Mouse (Mus musculus) lung, embryonic 15.5 days (tissue): ENCODE data around the gene Ccar1. TPM values are rescaled to one million over a fixed set of nuclear protein-coding genes. Genes with fewer than 3 reads are reported as not detected.
"Not testable (repeated sequence)": the region's sequence is repeated elsewhere in the genome, so short reads cannot be mapped to it uniquely, and the experiment has no call there.

Experiments used
- ATAC-seq: fragments of 200-750 bp; cut with Nextera tagmentation; 2 replicates; pipeline ENCODE4 v1.8.0; 2017; ENCODE audit warnings: moderate number of reproducible peaks, borderline replicate concordance; ENCODE audit not compliant: low FRiP score, low TSS enrichment; ENCODE audit errors: extremely low read depth
- H3K27ac ChIP-seq: fragments of 300-500 bp; sonication (generic); 2 replicates; pipeline ENCODE4 v1.5.1; 2015; ENCODE audit warnings: moderate library complexity, mild to moderate bottlenecking, inconsistent platforms
- H3K27me3 ChIP-seq: fragments of 300-500 bp; sonication (generic); 2 replicates; pipeline ENCODE4 v1.6.1; 2015; ENCODE audit warnings: inconsistent platforms
- H3K36me3 ChIP-seq: fragments of 300-500 bp; sonication (generic); 2 replicates; pipeline ENCODE4 v1.6.1; 2015; ENCODE audit warnings: inconsistent platforms
- H3K4me1 ChIP-seq: fragments of 300-500 bp; sonication (generic); 2 replicates; pipeline ENCODE4 v1.6.1; 2015; ENCODE audit warnings: inconsistent platforms
- H3K4me2 ChIP-seq: fragments of 300-500 bp; sonication (generic); 2 replicates; pipeline ENCODE4 v1.6.1; 2015; ENCODE audit warnings: inconsistent platforms, mild to moderate bottlenecking, moderate library complexity
- H3K4me3 ChIP-seq: fragments of 300-500 bp; sonication (generic); 2 replicates; pipeline ENCODE4 v1.5.1; 2015; ENCODE audit warnings: mild to moderate bottlenecking, inconsistent platforms
- H3K9ac ChIP-seq: fragments of 300-500 bp; sonication (generic); 2 replicates; pipeline ENCODE4 v1.6.1; 2015; ENCODE audit warnings: inconsistent platforms
- H3K9me3 ChIP-seq: fragments of 300-500 bp; sonication (generic); 2 replicates; pipeline ENCODE4 v1.6.1; 2016; ENCODE audit warnings: inconsistent platforms
- WGBS: fragments of 180-500 bp; shearing (Covaris S2); methylation state at CpG from one replicate; pipeline ENCODE4 v1.1.7; 2015; 5-methylcytosine and 5-hydroxymethylcytosine counted together
- polyA plus RNA-seq: library from polyadenylated mRNA; unstranded; fragments of >200 nt; fragmentation: Nextera tagmentation; extraction: Ambion mirVana; gene quantifications from 2 replicates; pipeline ENCODE4 v1.2.1, GENCODE M21; 2015

The Ccar1 gene
- polyA plus RNA-seq, 1 experiment from 2014 or later = 127 TPM

- Histone ChIP-seq H3K36me3 (no peaks in the 10 kb centered on the region), H3K27me3 (peaks cover 21% of the 10 kb centered on the region; the same call in 1 of the 2 replicates), H3K4me2 (no peak overlapping the region), H3K4me1 (peaks cover 4% of the 10 kb centered on the region; the same call in 1 of the 2 replicates), H3K9me3 (no peaks in the 10 kb centered on the region), H3K27ac (no peak overlapping the region), H3K9ac (no peak overlapping the region), H3K4me3 (no peak overlapping the region)
- ATAC-seq = no peak
- WGBS = 33% methylated on average over 4 of the region's 4 CpGs
These were observed 69.4 kb downstream of the Ccar1 start for GRCm38 (mm10) chr10:62722701-62723100.

- H3K4me1 ChIP-seq, H3K4me3 ChIP-seq, H3K9ac ChIP-seq, H3K4me2 ChIP-seq, ATAC-seq, H3K9me3 ChIP-seq, H3K36me3 ChIP-seq, H3K27ac ChIP-seq: not testable (repeated sequence)
- H3K27me3 ChIP-seq = peaks cover 21% of the 10 kb centered on the region; the same call in 1 of the 2 replicates
- WGBS = 85% methylated on average over 8 of the region's 8 CpGs
These were observed 71.5 kb downstream of the Ccar1 start for GRCm38 (mm10) chr10:62720574-62720973.

- Histone ChIP-seq H3K27ac (no peak overlapping the region), H3K4me3 (no peak overlapping the region), H3K27me3 (no peaks in the 10 kb centered on the region), H3K4me1 (no peaks in the 10 kb centered on the region), H3K36me3 (no peaks in the 10 kb centered on the region), H3K4me2 (no peak overlapping the region), H3K9me3 (no peaks in the 10 kb centered on the region), H3K9ac (no peak overlapping the region)
- no peak for ATAC-seq
- 47% methylated on average over 10 of the region's 10 CpGs for WGBS
These were observed 78.6 kb downstream of the Ccar1 start for GRCm38 (mm10) chr10:62713457-62713856.

GRCm38 (mm10) chr10:62703579-62703978 lies 88.5 kb downstream of the Ccar1 start:
- H3K4me3 ChIP-seq = no peak overlapping the region
- H3K27me3 ChIP-seq = no peaks in the 10 kb centered on the region
- no peak overlapping the region for H3K4me2 ChIP-seq
- no peaks in the 10 kb centered on the region for H3K4me1 ChIP-seq
- no peak overlapping the region for H3K27ac ChIP-seq
- no peak overlapping the region for H3K9ac ChIP-seq
- no peaks in the 10 kb centered on the region for H3K36me3 ChIP-seq
- WGBS = 76% methylated on average over 4 of the region's 4 CpGs
- H3K9me3 ChIP-seq = no peaks in the 10 kb centered on the region
- no peak for ATAC-seq

GRCm38 (mm10) chr10:62702436-62702835 lies 89.7 kb downstream of the Ccar1 start:
- Histone ChIP-seq H3K9me3 (no peaks in the 10 kb centered on the region), H3K4me3 (no peak overlapping the region), H3K27ac (no peak overlapping the region), H3K4me2 (no peak overlapping the region), H3K4me1 (no peaks in the 10 kb centered on the region), H3K9ac (no peak overlapping the region), H3K27me3 (no peaks in the 10 kb centered on the region), H3K36me3 (no peaks in the 10 kb centered on the region)
- 78% methylated on average over 4 of the region's 4 CpGs for whole genome bisulfite sequencing
- no peak for ATAC-seq

Other genes starting within 250 kb of the Ccar1 start
- 34.2 and 36.5 TPM in 2 replicates for gene Kif1bp, start 213.8 kb downstream of the Ccar1 start, polyA plus RNA-seq
- 18.7 and 19.6 TPM in 2 replicates for gene Ddx21, start 190.0 kb downstream of the Ccar1 start, polyA plus RNA-seq
- 119 and 126 TPM in 2 replicates for gene Ddx50, start 141.1 kb downstream of the Ccar1 start, polyA plus RNA-seq
- gene Stox1, start 66.2 kb downstream of the Ccar1 start, polyA plus RNA-seq = 3.6 and 5.5 TPM in 2 replicates
- 27.7 and 28.5 TPM in 2 replicates for gene Tet1, start 116.7 kb upstream of the Ccar1 start, polyA plus RNA-seq
- 14.8 and 15.7 TPM in 2 replicates for gene Slc25a16, start 128.3 kb upstream of the Ccar1 start, polyA plus RNA-seq
- 17.4 and 17.9 TPM in 2 replicates for gene Dna2, start 154.7 kb upstream of the Ccar1 start, polyA plus RNA-seq
- gene Rufy2, start 187.9 kb upstream of the Ccar1 start, polyA plus RNA-seq = 19.1 and 21.9 TPM in 2 replicates
- 111 and 114 TPM in 2 replicates for gene Hnrnph3, start 231.9 kb upstream of the Ccar1 start, polyA plus RNA-seq
- 1.1 and 1.5 TPM in 2 replicates for gene Pbld2, start 232.0 kb upstream of the Ccar1 start, polyA plus RNA-seq